Mouse (Mus musculus) liver, embryonic 11.5 days (tissue): ENCODE measurements around the gene Trp53i13. TPM values are rescaled to one million over a fixed set of nuclear protein-coding genes. Genes with fewer than 3 reads are reported as not detected.

Source experiments
- ATAC-seq: fragments of 200-750 bp; cut with Nextera tagmentation; replicated peaks from 2 replicates; pipeline ENCODE4 v1.8.0; 2017; ENCODE audit warnings: moderate number of reproducible peaks, mild to moderate bottlenecking, moderate TSS enrichment, moderate library complexity; ENCODE audit not compliant: low FRiP score
- DNase-seq: peaks from one replicate; pipeline ENCODE4 v3.0.0-alpha.2; 2017; ENCODE audit warnings: low spot score
- H3K27ac ChIP-seq: fragments of 300-500 bp; sonication (generic); 2 replicates; pipeline ENCODE4 v1.5.1; 2014; ENCODE audit warnings: mild to moderate bottlenecking, low read depth, low read length, control low read depth
- H3K27me3 ChIP-seq: fragments of 300-500 bp; sonication (generic); replicated peaks from 2 replicates; pipeline ENCODE4 v1.6.1; 2014; ENCODE audit warnings: low read length, mixed read lengths; ENCODE audit not compliant: control insufficient read depth, insufficient read depth
- H3K36me3 ChIP-seq: fragments of 300-500 bp; sonication (generic); 2 replicates; pipeline ENCODE4 v1.6.1; 2014; ENCODE audit warnings: mild to moderate bottlenecking, low read length, moderate library complexity, mixed read lengths; ENCODE audit not compliant: control insufficient read depth, insufficient read depth
- H3K4me1 ChIP-seq: fragments of 300-500 bp; sonication (generic); replicated peaks from 2 replicates; pipeline ENCODE4 v1.6.1; 2014; ENCODE audit warnings: low read length, mixed read lengths; ENCODE audit not compliant: control insufficient read depth, insufficient read depth
- H3K4me2 ChIP-seq: fragments of 300-500 bp; sonication (generic); 2 replicates; pipeline ENCODE4 v1.6.1; 2014; ENCODE audit warnings: mild to moderate bottlenecking, control low read depth, moderate library complexity
- H3K4me3 ChIP-seq: fragments of 300-500 bp; sonication (generic); 2 replicates; pipeline ENCODE4 v1.5.1; 2014; ENCODE audit warnings: low read depth, low read length, control low read depth
- H3K9ac ChIP-seq: fragments of 300-500 bp; sonication (generic); 2 replicates; pipeline ENCODE4 v1.6.1; 2014; ENCODE audit warnings: low read depth, low read length, control low read depth
- H3K9me3 ChIP-seq: fragments of 300-500 bp; sonication (generic); 2 replicates; pipeline ENCODE4 v1.6.1; 2016; ENCODE audit warnings: low read length, inconsistent platforms, mixed read lengths; ENCODE audit not compliant: control insufficient read depth
- WGBS: fragments of 180-500 bp; shearing (Covaris S2); extraction: QIAGEN DNeasy Blood & Tissue Kit; methylation state at CpG from one replicate; pipeline ENCODE4 v1.1.7; 2014; 5-methylcytosine and 5-hydroxymethylcytosine counted together
- polyA plus RNA-seq: library from polyadenylated mRNA; unstranded; fragments of >200 nt; fragmentation: Nextera tagmentation; extraction: Ambion mirVana; gene quantifications from 2 replicates; pipeline ENCODE4 v1.2.1, GENCODE M21; 2014

Gene Trp53i13
- polyA plus RNA-seq, 1 experiment from 2014 or later: 17.9 TPM

GRCm38 (mm10) chr11:77490451-77490850 is 25.3 kb downstream of the Trp53i13 start:
- Histone ChIP-seq H3K9me3 (no peaks in the 10 kb centered on the region), H3K27me3 (no peaks in the 10 kb centered on the region), H3K9ac (no peak overlapping the region; the same call in 1 of the 2 replicates), H3K4me2 (peak overlapping the region; percentile 98), H3K27ac (no peak overlapping the region), H3K36me3 (no peaks in the 10 kb centered on the region), H3K4me3 (no peak overlapping the region), H3K4me1 (peaks cover 45% of the 10 kb centered on the region)
- DNase-seq (no peak), ATAC-seq (no peak)
- WGBS: 71% methylated on average over 6 of the region's 6 CpGs

DNA sequence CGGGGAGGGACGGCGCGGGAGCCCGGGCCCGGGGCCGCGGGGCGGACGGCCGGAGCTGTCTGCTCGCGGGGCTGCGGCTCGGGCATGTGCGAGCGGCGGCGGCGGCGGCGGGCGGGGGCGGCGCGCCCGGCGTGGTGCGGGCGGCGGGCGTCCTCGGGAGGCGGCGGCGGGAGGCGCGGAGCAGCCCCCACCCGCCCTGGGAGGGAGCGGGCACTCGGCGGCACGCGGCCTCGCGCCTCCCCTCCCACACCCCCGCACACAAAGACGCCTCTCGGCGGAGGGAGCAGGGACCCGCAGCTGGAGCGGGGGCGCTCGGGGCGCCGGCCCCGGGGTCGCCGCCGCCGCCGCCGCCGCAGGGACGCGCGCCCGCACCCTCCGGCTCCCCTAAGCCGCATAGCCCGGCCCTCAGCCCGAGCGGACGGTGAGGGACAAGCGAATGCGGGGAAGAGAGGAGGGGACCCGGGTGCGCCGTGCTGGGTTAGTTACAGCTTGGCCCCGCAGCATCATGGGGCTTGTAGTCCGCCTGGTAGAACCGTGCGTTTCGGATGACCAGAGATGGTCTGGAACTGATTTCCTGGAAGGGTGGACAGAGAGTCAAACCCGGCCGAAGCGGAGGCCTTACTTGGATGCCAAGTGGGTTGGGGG is 26.1 kb downstream of the Trp53i13 start, which contains the start of gene Ankrd13b:
Ankrd13b (minus strand) TSS at position 88 of the 645 bp plus-strand sequence.
- H3K27ac ChIP-seq: no peak within 1 kb of the TSS
- DNase-seq: no peak
- peak within 1 kb of the TSS; percentile 98 for H3K4me2 ChIP-seq
- no peaks in the 10 kb centered on the region for H3K9me3 ChIP-seq
- peak within 1 kb of the TSS; percentile 89 for H3K4me3 ChIP-seq
- no peaks in the 10 kb centered on the region for H3K36me3 ChIP-seq
- WGBS: under 1% methylated on average over 50 of the region's 87 CpGs
- H3K9ac ChIP-seq: peak within 1 kb of the TSS; percentile 79
- ATAC-seq: no peak
- H3K4me1 ChIP-seq: peaks cover 41% of the 10 kb centered on the region
- no peaks in the 10 kb centered on the region for H3K27me3 ChIP-seq

- H3K4me3 ChIP-seq: peak overlapping the region; percentile 89
- H3K9me3 ChIP-seq: no peaks in the 10 kb centered on the region
- H3K27me3 ChIP-seq: no peaks in the 10 kb centered on the region
- H3K4me2 ChIP-seq: peak overlapping the region; percentile 98
- no peaks in the 10 kb centered on the region for H3K36me3 ChIP-seq
- H3K27ac ChIP-seq: no peak overlapping the region
- WGBS: 4% methylated on average over 55 of the region's 55 CpGs
- peaks cover 33% of the 10 kb centered on the region for H3K4me1 ChIP-seq
- ATAC-seq (no peak), DNase-seq (no peak)
- peak overlapping the region; percentile 79 for H3K9ac ChIP-seq
Observed at GRCm38 (mm10) chr11:77488771-77489581, 26.8 kb downstream of the Trp53i13 start.

GRCm38 (mm10) chr11:77486798-77487197 is 29.0 kb downstream of the Trp53i13 start:
- 87% methylated on average over 5 of the region's 5 CpGs for WGBS
- H3K4me3 ChIP-seq: no peak overlapping the region
- no peaks in the 10 kb centered on the region for H3K36me3 ChIP-seq
- H3K4me2 ChIP-seq: no peak overlapping the region
- H3K27ac ChIP-seq: no peak overlapping the region
- H3K9me3 ChIP-seq: no peaks in the 10 kb centered on the region
- peaks cover 24% of the 10 kb centered on the region for H3K4me1 ChIP-seq
- H3K27me3 ChIP-seq: no peaks in the 10 kb centered on the region
- H3K9ac ChIP-seq: no peak overlapping the region
- ATAC-seq: no peak
- no peak for DNase-seq

DNA sequence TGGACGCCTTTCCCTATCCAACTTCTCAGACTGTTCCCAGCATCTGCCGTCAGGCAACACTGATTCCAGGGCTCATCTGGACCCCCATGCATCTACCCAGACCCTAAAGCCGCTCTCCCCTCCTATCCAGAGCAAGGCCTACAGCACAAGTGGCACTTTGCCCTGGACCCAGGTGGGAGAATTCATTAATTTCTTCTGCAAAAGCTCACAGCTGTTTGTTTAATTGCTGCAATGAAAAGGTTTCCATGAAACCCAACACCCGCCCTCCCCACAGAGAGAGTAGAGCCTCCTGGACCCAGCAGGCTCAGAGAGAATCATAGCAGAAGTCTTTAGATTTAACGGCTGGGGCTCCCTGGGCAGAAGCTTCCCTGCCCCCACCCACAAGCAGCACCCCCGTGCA is 30.6 kb downstream of the Trp53i13 start:
- Histone ChIP-seq H3K9ac (no peak overlapping the region), H3K27me3 (no peaks in the 10 kb centered on the region), H3K9me3 (no peaks in the 10 kb centered on the region), H3K4me2 (no peak overlapping the region), H3K4me1 (peaks cover 12% of the 10 kb centered on the region), H3K36me3 (no peaks in the 10 kb centered on the region), H3K27ac (no peak overlapping the region), H3K4me3 (no peak overlapping the region)
- no peak for ATAC-seq
- 70% methylated on average over 6 of the region's 6 CpGs for WGBS
- no peak for DNase-seq

DNA sequence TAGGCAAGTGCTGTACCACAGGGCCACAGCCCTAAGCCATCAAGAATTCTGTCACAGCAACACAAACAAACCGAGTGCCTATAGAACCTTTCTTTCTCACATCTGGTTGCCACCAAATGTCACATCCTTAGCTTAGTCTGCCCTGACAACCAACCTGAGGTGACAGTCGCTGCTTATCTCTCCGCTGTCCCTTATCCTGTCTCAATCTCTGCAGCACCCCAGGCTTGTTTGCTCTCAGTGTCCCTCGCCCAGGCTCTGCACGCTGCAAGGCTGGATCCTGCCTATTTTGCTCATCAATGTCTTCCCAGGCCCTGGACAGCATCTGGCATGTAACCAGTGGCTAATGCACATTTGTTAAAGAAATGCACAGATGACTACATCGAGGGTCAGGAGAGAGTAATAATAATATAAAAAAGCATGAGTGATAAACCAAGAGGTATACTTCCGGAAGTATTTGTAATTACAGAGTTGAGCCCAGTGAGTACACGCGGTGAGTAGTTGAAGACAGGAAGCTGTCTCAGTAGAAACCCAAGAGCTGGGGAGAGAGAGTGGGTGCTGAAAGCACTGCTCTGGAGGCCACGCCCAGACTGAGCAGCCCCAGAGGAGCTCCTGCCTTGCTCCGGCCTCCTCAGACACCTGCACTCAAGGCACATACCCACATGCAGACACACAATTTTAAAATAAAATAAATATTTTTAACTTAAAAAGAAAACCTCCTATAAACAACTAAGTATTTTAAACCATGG is 32.1 kb downstream of the Trp53i13 start:
- Histone ChIP-seq H3K4me3 (no peak overlapping the region), H3K27ac (no peak overlapping the region), H3K4me1 (peaks cover 8% of the 10 kb centered on the region), H3K9me3 (no peaks in the 10 kb centered on the region), H3K27me3 (no peaks in the 10 kb centered on the region), H3K9ac (no peak overlapping the region), H3K4me2 (no peak overlapping the region), H3K36me3 (no peaks in the 10 kb centered on the region)
- DNase-seq (no peak), ATAC-seq (no peak)
- 48% methylated on average over 11 of the region's 11 CpGs for WGBS

- peaks cover 1% of the 10 kb centered on the region for H3K4me1 ChIP-seq
- ATAC-seq: no peak
- H3K27me3 ChIP-seq: no peaks in the 10 kb centered on the region
- WGBS: 53% methylated on average over 3 of the region's 3 CpGs
- DNase-seq: no peak
- no peak overlapping the region for H3K4me2 ChIP-seq
- H3K9me3 ChIP-seq: no peaks in the 10 kb centered on the region
- H3K27ac ChIP-seq: no peak overlapping the region
- H3K36me3 ChIP-seq: no peaks in the 10 kb centered on the region
- no peak overlapping the region for H3K4me3 ChIP-seq
- H3K9ac ChIP-seq: no peak overlapping the region
Observed at GRCm38 (mm10) chr11:77483043-77483442, 32.7 kb downstream of the Trp53i13 start.

DNA sequence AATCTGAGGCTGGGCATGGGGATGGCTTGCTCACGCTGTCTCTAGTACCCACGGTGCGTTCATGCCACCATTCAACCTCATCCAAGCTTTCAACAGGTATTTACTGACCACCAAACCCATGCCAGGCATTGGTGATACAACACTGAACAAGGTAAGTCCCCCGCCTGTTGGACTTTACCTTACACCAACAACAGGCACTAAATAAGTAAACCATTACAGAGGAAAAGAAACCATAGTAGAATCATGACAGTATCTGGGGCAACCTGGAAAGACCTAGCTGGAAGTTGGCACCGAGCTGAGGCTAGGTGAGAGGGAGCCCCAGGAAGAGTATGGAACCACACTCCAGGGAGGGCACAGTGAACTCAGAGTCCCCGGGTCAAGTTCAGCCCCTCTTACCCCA is 38.9 kb downstream of the Trp53i13 start:
- no peak for DNase-seq
- Histone ChIP-seq H3K9me3 (no peaks in the 10 kb centered on the region), H3K9ac (no peak overlapping the region), H3K27ac (no peak overlapping the region; the same call in 1 of the 2 replicates), H3K4me1 (no peaks in the 10 kb centered on the region), H3K36me3 (peaks cover 3% of the 10 kb centered on the region; the same call in 1 of the 2 replicates), H3K4me2 (no peak overlapping the region), H3K4me3 (no peak overlapping the region), H3K27me3 (no peaks in the 10 kb centered on the region)
- no peak for ATAC-seq
- WGBS: 87% methylated on average over 6 of the region's 6 CpGs
